Mouse (Mus musculus) lung, adult 2 months (tissue): Measurements from ENCODE around the gene Ecsit.

ENCODE experiments used
- CTCF ChIP-seq: fragments of 200-500 bp; IDR thresholded peaks from 2 replicates; pipeline ENCODE4 v1.5.1; 2011; ENCODE audit warnings: mild to moderate bottlenecking, low read length, control low read depth; ENCODE audit not compliant: insufficient read depth
- POLR2A ChIP-seq: fragments of 200-500 bp; IDR thresholded peaks from 2 replicates; pipeline ENCODE4 v1.6.1; 2011; ENCODE audit warnings: low read depth, mild to moderate bottlenecking, control low read depth, low read length, borderline replicate concordance; ENCODE audit errors: extremely low read depth

DNA sequence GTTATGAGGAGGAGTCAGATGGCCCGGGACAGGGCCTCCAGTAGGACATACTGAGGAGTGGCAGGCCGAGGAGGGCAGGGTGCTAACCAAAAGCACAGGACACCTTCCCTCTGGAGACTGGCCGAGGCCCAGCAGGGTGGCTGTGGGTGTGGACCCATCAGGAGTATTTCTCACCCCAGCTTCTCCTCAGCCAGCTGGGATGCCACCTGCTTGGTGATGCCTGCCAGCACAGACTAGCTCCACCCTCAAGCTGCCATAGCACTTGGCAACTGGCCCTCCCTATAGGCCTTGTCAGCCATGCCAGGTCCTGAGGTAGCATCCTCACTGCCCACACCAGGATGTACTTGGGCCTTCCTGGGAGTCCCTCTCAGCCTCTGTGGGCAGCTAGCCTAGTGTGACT lies 20.9 kb downstream of the Ecsit start:
- TF ChIP-seq CTCF, result no peak
- no peak for TF ChIP-seq POLR2A
